Mouse (Mus musculus) hindbrain, postnatal 0 days (tissue): ENCODE data around the gene Dmwd. TPM values are rescaled to one million over a fixed set of nuclear protein-coding genes. Genes with fewer than 3 reads are reported as not detected.
A peak's percentile ranks its signal among the peaks of the same experiment; 100 is the strongest.

Experiments used
- ATAC-seq: fragments of 200-750 bp; cut with Nextera tagmentation; 2 replicates; pipeline ENCODE4 v1.8.0; 2017; ENCODE audit warnings: mild to moderate bottlenecking, moderate TSS enrichment, moderate library complexity
- DNase-seq: peaks from one replicate; pipeline ENCODE4 v3.0.0-alpha.2; 2015; ENCODE audit warnings: low spot score
- H3K27ac ChIP-seq: fragments of 300-500 bp; sonication (generic); 2 replicates; pipeline ENCODE4 v1.5.1; 2014; ENCODE audit warnings: mild to moderate bottlenecking
- H3K27me3 ChIP-seq: fragments of 300-500 bp; sonication (generic); 2 replicates; pipeline ENCODE4 v1.6.1; 2014; ENCODE audit warnings: low read length, mixed read lengths; ENCODE audit not compliant: insufficient read depth
- H3K36me3 ChIP-seq: fragments of 300-500 bp; sonication (generic); 2 replicates; pipeline ENCODE4 v1.6.1; 2014; ENCODE audit warnings: low read length, mixed read lengths; ENCODE audit not compliant: insufficient read depth
- H3K4me1 ChIP-seq: fragments of 300-500 bp; sonication (generic); 2 replicates; pipeline ENCODE4 v1.6.1; 2014; ENCODE audit warnings: antibody characterized with exemption, low read length, mixed read lengths; ENCODE audit not compliant: insufficient read depth
- H3K4me2 ChIP-seq: fragments of 300-500 bp; sonication (generic); 2 replicates; pipeline ENCODE4 v1.6.1; 2014; ENCODE audit warnings: low read depth, mild to moderate bottlenecking, low read length, moderate library complexity, mixed read lengths
- H3K4me3 ChIP-seq: fragments of 300-500 bp; sonication (generic); 2 replicates; pipeline ENCODE4 v1.5.1; 2014; ENCODE audit warnings: low read length
- H3K9ac ChIP-seq: fragments of 300-500 bp; sonication (generic); replicated peaks from 2 replicates; pipeline ENCODE4 v1.6.1; 2014; ENCODE audit warnings: mild to moderate bottlenecking, low read length, moderate library complexity, mixed read lengths
- H3K9me3 ChIP-seq: fragments of 300-500 bp; sonication (generic); 2 replicates; pipeline ENCODE4 v1.6.1; 2016; ENCODE audit warnings: low read length, mixed read lengths
- CTCF ChIP-seq: IDR thresholded peaks from 2 replicates; pipeline ENCODE4 v1.5.1; 2016; ENCODE audit warnings: antibody characterized with exemption, control low read depth, low read depth
- WGBS: fragments of 180-500 bp; shearing (Covaris S2); extraction: QIAGEN DNeasy Blood & Tissue Kit; methylation state at CpG from one replicate; pipeline ENCODE4 v1.1.7; 2014; 5-methylcytosine and 5-hydroxymethylcytosine counted together
- polyA plus RNA-seq: library from polyadenylated mRNA; unstranded; fragments of >200 nt; fragmentation: Nextera tagmentation; extraction: Ambion mirVana; gene quantifications from 2 replicates; pipeline ENCODE4 v1.2.1, GENCODE M21; 2015
- total RNA-seq: library from RNA; depleted of rRNA; stranded (reverse); fragments of >200 nt; gene quantifications from 2 replicates; pipeline ENCODE4 v1.2.3, GENCODE M21; 2014

Dmwd gene
- total and polyA plus RNA-seq, 2 experiments from 2014 or later: 30.9 to 151 TPM

- 90% methylated on average over 1 of the region's 1 CpGs for WGBS
- ATAC-seq (no peak), DNase-seq (no peak)
- H3K4me3 ChIP-seq: no peak overlapping the region
- H3K27ac ChIP-seq: no peak overlapping the region
- H3K27me3 ChIP-seq: no peaks in the 10 kb centered on the region
- no peak overlapping the region for H3K9ac ChIP-seq
- no peaks in the 10 kb centered on the region for H3K9me3 ChIP-seq
- H3K4me2 ChIP-seq: no peak overlapping the region
- no peaks in the 10 kb centered on the region for H3K36me3 ChIP-seq
- no peak for TF ChIP-seq CTCF
- no peaks in the 10 kb centered on the region for H3K4me1 ChIP-seq
Measured at GRCm38 (mm10) chr7:19109565-19109964, 33.5 kb downstream of the Dmwd start.

DNA sequence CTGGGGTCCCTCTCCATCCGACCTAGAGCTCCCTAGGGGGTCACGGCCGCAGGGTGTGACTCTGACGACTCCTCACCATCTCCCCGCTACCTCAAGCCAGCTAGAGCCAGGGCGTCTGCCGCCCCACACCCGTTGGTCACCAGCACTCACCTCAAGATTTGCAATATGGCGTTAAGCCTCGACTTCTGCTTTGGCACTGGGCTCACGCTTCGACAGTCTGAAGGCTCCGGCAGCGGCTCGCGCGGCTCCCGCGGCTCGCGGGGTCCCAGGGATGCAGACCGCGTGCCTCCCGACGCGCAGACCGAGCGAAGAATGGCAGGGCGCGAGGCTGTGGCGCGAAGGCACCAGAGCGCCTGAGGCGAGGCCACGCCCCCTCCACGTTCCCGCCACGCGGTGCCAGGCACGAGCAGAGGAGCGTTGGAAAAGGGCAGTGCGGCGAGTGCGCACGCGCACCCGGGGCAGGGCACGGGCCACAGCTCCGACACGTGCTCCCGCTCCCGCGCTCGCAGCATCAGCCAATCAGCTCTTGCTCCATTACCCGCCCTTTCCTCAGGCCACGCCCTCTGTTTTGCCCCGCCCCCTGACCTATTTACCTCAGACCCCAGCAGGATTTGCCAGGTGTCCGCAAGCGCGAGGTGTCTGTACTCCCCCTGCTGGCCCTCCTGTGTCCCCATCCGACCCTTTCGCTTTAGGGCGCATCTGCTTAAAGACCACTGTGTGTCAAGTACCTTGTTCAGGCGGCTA lies 42.2 kb downstream of the Dmwd start, which contains the start of gene Gm4969:
Gene Gm4969 (minus strand): TSS at position 341 of the 744 bp plus-strand sequence.
- TF ChIP-seq CTCF: peak; percentile 57
- Histone ChIP-seq H3K9ac (0 out of 2 replicates have a peak within 1 kb of the TSS, but pooled peaks have one; percentile 38), H3K4me2 (peak within 1 kb of the TSS; percentile 55), H3K9me3 (no peaks in the 10 kb centered on the region), H3K4me1 (peaks cover 16% of the 10 kb centered on the region), H3K27ac (peak within 1 kb of the TSS; percentile 62; the same call in 1 of the 2 replicates), H3K27me3 (no peaks in the 10 kb centered on the region), H3K4me3 (peak within 1 kb of the TSS; percentile 39), H3K36me3 (no peaks in the 10 kb centered on the region)
- peak; percentile 91 for DNase-seq
- ATAC-seq: peak; percentile 83
- 18% methylated on average over 64 of the region's 64 CpGs for WGBS

DNA sequence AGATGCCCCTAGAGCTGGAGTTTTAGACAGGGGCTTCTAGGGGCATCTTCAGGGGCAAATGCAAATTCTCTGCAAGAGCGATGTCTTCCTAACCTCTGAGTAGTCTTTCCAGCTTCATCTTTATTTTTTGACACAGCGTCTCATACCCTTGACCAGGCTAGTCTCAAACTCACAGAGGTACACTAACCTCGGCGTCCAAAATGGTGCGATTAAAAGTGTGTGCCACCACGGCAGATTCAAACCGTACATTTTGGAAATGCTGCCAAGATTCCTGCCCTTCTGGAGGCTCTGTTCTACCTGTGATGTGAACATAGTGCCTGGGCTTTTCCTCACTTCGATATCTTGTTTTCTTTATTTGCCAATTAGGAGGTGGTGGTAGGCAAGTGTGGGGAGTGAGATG lies 43.1 kb downstream of the Dmwd start:
- peaks cover 16% of the 10 kb centered on the region for H3K4me1 ChIP-seq
- H3K4me2 ChIP-seq: no peak overlapping the region
- H3K36me3 ChIP-seq: no peaks in the 10 kb centered on the region
- H3K27me3 ChIP-seq: no peaks in the 10 kb centered on the region
- DNase-seq (no peak), ATAC-seq (no peak)
- no peak overlapping the region for H3K9ac ChIP-seq
- H3K27ac ChIP-seq: 0 out of 2 replicates have a peak overlapping the region, but pooled peaks have one; percentile 62
- WGBS: 92% methylated on average over 8 of the region's 8 CpGs
- no peaks in the 10 kb centered on the region for H3K9me3 ChIP-seq
- no peak for TF ChIP-seq CTCF
- no peak overlapping the region for H3K4me3 ChIP-seq

GRCm38 (mm10) chr7:19119631-19120429 lies 43.8 kb downstream of the Dmwd start, which contains the start of gene Fbxo46:
Fbxo46 (plus strand) TSS chr7:19119859.
- peak within 1 kb of the TSS; percentile 82 for H3K9ac ChIP-seq
- no peak; the same call in 1 of the 2 replicates for TF ChIP-seq CTCF
- 3% methylated on average over 34 of the region's 34 CpGs for WGBS
- peak within 1 kb of the TSS; percentile 76 for H3K4me2 ChIP-seq
- H3K27ac ChIP-seq: peak within 1 kb of the TSS; percentile 62
- H3K36me3 ChIP-seq: no peaks in the 10 kb centered on the region
- H3K27me3 ChIP-seq: no peaks in the 10 kb centered on the region
- H3K4me1 ChIP-seq: peaks cover 16% of the 10 kb centered on the region
- ATAC-seq (peak; percentile 94), DNase-seq (peak; percentile 99)
- peak within 1 kb of the TSS; percentile 74 for H3K4me3 ChIP-seq
- no peaks in the 10 kb centered on the region for H3K9me3 ChIP-seq

- 82% methylated on average over 4 of the region's 4 CpGs for WGBS
- TF ChIP-seq CTCF: no peak
Measured at GRCm38 (mm10) chr7:19121686-19122085, 45.7 kb downstream of the Dmwd start.

DNA sequence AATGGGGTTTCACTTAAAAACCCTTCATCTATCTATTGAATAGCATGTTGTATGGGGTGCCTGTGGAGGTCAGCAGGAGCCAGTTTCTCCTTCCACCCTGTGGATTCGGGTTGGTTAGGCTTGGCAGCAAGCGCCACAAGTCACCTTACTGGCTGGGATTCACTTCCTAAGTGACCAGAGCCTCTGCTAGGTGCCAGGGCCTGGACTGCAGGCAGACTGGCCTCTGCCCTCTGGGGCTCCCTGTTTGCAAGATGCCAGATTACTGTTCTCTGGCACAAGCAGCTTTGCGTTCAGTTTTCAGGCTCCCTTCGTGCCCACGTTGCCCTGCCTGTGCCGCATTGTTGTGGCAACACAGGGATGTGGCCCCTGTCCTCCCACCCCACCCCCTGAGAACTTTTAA lies 48.7 kb downstream of the Dmwd start:
- H3K4me3 ChIP-seq: no peak overlapping the region
- H3K36me3 ChIP-seq: no peaks in the 10 kb centered on the region
- peaks cover 9% of the 10 kb centered on the region for H3K4me1 ChIP-seq
- H3K27ac ChIP-seq: no peak overlapping the region
- WGBS: 87% methylated on average over 6 of the region's 6 CpGs
- ATAC-seq: no peak
- no peak overlapping the region for H3K4me2 ChIP-seq
- no peaks in the 10 kb centered on the region for H3K27me3 ChIP-seq
- DNase-seq: no peak
- no peak overlapping the region for H3K9ac ChIP-seq
- H3K9me3 ChIP-seq: no peaks in the 10 kb centered on the region
- TF ChIP-seq CTCF: no peak

More at GRCm38 (mm10) chr7:19121686-19122085, 45.7 kb downstream of the Dmwd start:
- ATAC-seq (no peak), DNase-seq (no peak)
- Histone ChIP-seq H3K4me3 (no peak overlapping the region), H3K4me2 (no peak overlapping the region), H3K27ac (no peak overlapping the region), H3K27me3 (no peaks in the 10 kb centered on the region), H3K9me3 (no peaks in the 10 kb centered on the region), H3K36me3 (no peaks in the 10 kb centered on the region), H3K4me1 (peaks cover 16% of the 10 kb centered on the region), H3K9ac (no peak overlapping the region)
